ENCODE assay signal across 9 mouse cellular contexts in the genomic region with DNA sequence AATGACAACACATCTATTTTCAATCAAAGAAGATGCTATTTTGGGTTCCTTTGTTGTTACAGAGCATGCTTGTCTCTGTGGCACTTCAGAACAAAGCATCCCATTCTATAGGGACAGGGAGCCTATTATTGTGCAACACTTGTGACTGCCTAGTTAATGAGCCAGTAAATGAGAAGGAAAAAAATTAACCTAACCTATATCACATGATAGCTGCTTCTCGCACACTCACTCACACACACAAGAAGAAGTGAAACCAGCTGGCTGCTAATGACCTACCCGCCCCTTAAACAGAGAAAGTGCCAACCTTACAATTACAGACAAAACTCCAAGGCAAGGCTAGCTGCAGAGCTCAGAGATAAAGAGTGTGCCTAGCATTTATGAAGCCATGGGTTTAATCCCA. TPM values are rescaled to one million over a fixed set of nuclear protein-coding genes. Genes with fewer than 3 reads are reported as not detected.
DNase-seq lines count a peak whose midpoint lies in the region; ATAC-seq and TF ChIP-seq lines count a peak whose summit lies in the region.
"Had no signal": no experiment of that assay in that cellular context is flagged by ENCODE, and none has a peak within 500 bp of the region (broad histone marks: within the 10 kb centered on the region; RNA-seq: fewer than 3 reads in every experiment).

No protein-coding gene starts in this region.

- peak; percentile 2 for DNase-seq in cerebellum, adult 11-12 months
- DNase-seq in cerebellum, postnatal 4 days (ENCODE audit: low spot score in 2 of 2) = no peak
- DNase-seq in layer of hippocampus, adult 9-11 months = peak; percentile 52
- DNase-seq in layer of hippocampus, adult 9-10 months (ENCODE audit: low spot score) = no peak
- peak; percentile 60 for DNase-seq in brain, embryonic 14.5 days (ENCODE audit: low read depth)
- no peak for DNase-seq in kidney, postnatal 36 days
- no peak for DNase-seq in right cerebral cortex, postnatal 36 days (ENCODE audit: low spot score in 2 of 2)
- DNase-seq: layer of hippocampus, postnatal 36 days had no signal

- TF ChIP-seq CTCF in brain, embryonic 14.5 days (IDR thresholded peaks at IDR 0.05; ENCODE audit: borderline replicate concordance, extremely low read depth, insufficient read depth, insufficient read length) = no peak

- TF ChIP-seq POLR2A in brain, embryonic 14.5 days (IDR thresholded peaks at IDR 0.05; ENCODE audit: borderline replicate concordance, extremely low read depth, insufficient read depth, insufficient read length, poor library complexity, severe bottlenecking) = no peak

- peak; percentile 64 for ATAC-seq in monocyte, adult 5-6 weeks (replicated peaks; ENCODE audit: insufficient number of reproducible peaks, low FRiP score, low TSS enrichment, poor library complexity, severe bottlenecking)

RNA-seq across cellular contexts. Expression of gene Retreg3, which starts 4.1 kb away (rescaled TPM):
- polyA plus RNA-seq in brain, embryonic 14.5 days (2012; rRNA removed) = 79.0 and 82.7 TPM in 2 replicates
- 57.9 to 79.4 TPM (median 63.0 TPM) in 3 replicates for total RNA-seq in monocyte, adult 5-6 weeks (2017)

RNA-seq across cellular contexts. Expression of gene Tubg1, which starts 4.2 kb away (rescaled TPM):
- 15.5 and 35.5 TPM in 2 replicates for polyA plus RNA-seq in brain, embryonic 14.5 days (2012; rRNA removed)
- 8.2 to 25.6 TPM (median 11.0 TPM) in 3 replicates for total RNA-seq in monocyte, adult 5-6 weeks (2017)

RNA-seq across cellular contexts. Expression of gene Psmc3ip, which starts 20.3 kb away (rescaled TPM):
- 19.4 and 24.2 TPM in 2 replicates for polyA plus RNA-seq in brain, embryonic 14.5 days (2012; rRNA removed)
- 5.0 to 6.2 TPM in 2 of 3 replicates, not detected in the other for total RNA-seq in monocyte, adult 5-6 weeks (2017)

RNA-seq across cellular contexts. Expression of gene Mlx, which starts 28.5 kb away (rescaled TPM):
- 57.7 and 78.3 TPM in 2 replicates for polyA plus RNA-seq in brain, embryonic 14.5 days (2012; rRNA removed)
- total RNA-seq in monocyte, adult 5-6 weeks (2017) = 61.7 to 74.7 TPM (median 71.4 TPM) in 3 replicates

RNA-seq across cellular contexts. Expression of gene Coasy, which starts 33.2 kb away (rescaled TPM):
- 49.1 and 77.5 TPM in 2 replicates for polyA plus RNA-seq in brain, embryonic 14.5 days (2012; rRNA removed)
- total RNA-seq in monocyte, adult 5-6 weeks (2017) = 11.4 to 16.6 TPM (median 16.1 TPM) in 3 replicates

Comparison
In these comparisons a context has a peak if more than half of its experiments do, and no peak if none do; other contexts are left out.
1. DNase-seq: peak in cerebellum, adult 11-12 months (single experiment), layer of hippocampus, adult 9-11 months (single experiment) and brain, embryonic 14.5 days (single experiment); none in cerebellum, postnatal 4 days (0 of 2), layer of hippocampus, adult 9-10 months (single experiment), kidney, postnatal 36 days (0 of 2) and right cerebral cortex, postnatal 36 days (0 of 2).